Mouse (Mus musculus): ENCODE measurements at regions not wholly inside any gene's neighbourhood (a gene's known extent, or its start where the extent isn't known, plus 50 kb on each side); places are given as distances from the start of the nearest gene placed in this dataset.
"Not testable (repeated sequence)": the region's sequence is repeated elsewhere in the genome, so short reads cannot be mapped to it uniquely, and the experiment has no call there.

DNA sequence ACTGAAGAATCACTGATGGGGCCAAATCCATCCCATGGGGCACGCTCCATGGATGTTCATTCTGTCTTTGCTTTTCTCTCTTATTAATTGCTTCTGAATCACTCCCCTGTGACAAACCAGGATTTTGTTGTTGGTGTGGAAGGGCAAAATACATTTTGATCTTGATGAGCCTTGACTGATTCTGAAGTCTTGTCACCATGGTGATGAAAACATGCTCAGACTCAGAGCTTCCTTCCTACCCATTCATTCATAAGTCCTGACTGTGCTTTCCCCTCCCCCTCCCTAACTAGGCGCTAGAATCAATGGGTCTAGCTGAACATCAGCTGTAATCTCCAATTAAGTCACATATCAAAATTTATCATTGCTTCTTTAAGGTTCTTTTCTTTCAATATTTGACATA is 84.2 kb upstream of the Pou1f1 start:
- no peak for TF ChIP-seq HCFC1 (IDR thresholded peaks at IDR 0.05; ENCODE audit: borderline replicate concordance, insufficient read depth, low read length)
- no peak for TF ChIP-seq ZNF384 (IDR thresholded peaks at IDR 0.05; ENCODE audit: low read depth, low read length)
- TF ChIP-seq ZC3H11A (IDR thresholded peaks at IDR 0.05; ENCODE audit: borderline replicate concordance, low read depth, low read length), result no peak
- Histone ChIP-seq H3K9me3 (ENCODE audit: control insufficient read depth, insufficient read depth, low read depth, low read length) (no peaks in the 10 kb centered on the region), H3K4me1 (ENCODE audit: control insufficient read depth in 2 of 2, insufficient read depth in 2 of 2, low read length in 2 of 2, poor library complexity in 1 of 2) (no peaks in the 10 kb centered on the region), H3K36me3 (ENCODE audit: control insufficient read depth, insufficient read depth, low read length, poor library complexity, severe bottlenecking) (no peaks in the 10 kb centered on the region), H3K4me3 (ENCODE audit: insufficient read depth in 1 of 2, low read depth in 1 of 2, low read length in 2 of 2, poor library complexity in 1 of 2, severe bottlenecking in 1 of 2) (no peak overlapping the region), H3K27ac (ENCODE audit: insufficient read depth, low read depth, low read length, poor library complexity, severe bottlenecking) (no peak overlapping the region), H3K9ac (ENCODE audit: insufficient read depth, low read depth, low read length, poor library complexity, severe bottlenecking) (no peak overlapping the region)
- in situ Hi-C loops (cut with MboI; ENCODE audit: low sequenced_read_pairs in 2 of 2, unreplicated experiment in 2 of 2), result no loop called here
- no peak for DNase-seq (ENCODE audit: low read depth, low spot score)

DNA sequence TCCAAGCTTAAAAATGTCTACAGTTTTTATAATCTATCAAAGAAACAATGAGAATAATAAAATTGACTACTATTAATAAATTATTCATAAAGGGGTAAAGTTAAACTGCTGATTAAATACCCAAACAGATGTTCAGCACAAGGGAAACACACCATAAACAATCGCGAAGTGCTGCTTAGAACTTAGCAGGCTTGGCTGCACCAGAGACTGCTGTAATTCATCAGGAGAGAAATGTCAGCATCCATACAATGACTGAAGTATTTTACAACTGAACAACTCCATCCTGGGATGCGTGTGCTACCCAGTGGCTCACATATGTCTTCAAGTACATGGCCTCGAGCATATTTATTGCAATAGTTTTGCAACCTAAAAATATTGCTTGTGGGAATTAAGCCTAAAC is 78.4 kb upstream of the Pou1f1 start:
- in situ Hi-C loops (cut with MboI; ENCODE audit: low sequenced_read_pairs in 2 of 2, unreplicated experiment in 2 of 2), result no loop called here
- Histone ChIP-seq H3K9me3 (ENCODE audit: control insufficient read depth, insufficient read depth, low read depth, low read length) (no peaks in the 10 kb centered on the region), H3K4me1 (ENCODE audit: control insufficient read depth in 2 of 2, insufficient read depth in 2 of 2, low read length in 2 of 2, poor library complexity in 1 of 2) (no peaks in the 10 kb centered on the region), H3K4me3 (ENCODE audit: insufficient read depth in 1 of 2, low read depth in 1 of 2, low read length in 2 of 2, poor library complexity in 1 of 2, severe bottlenecking in 1 of 2) (no peak overlapping the region), H3K36me3 (ENCODE audit: control insufficient read depth, insufficient read depth, low read length, poor library complexity, severe bottlenecking) (no peaks in the 10 kb centered on the region), H3K9ac (ENCODE audit: insufficient read depth, low read depth, low read length, poor library complexity, severe bottlenecking) (no peak overlapping the region), H3K27ac (ENCODE audit: insufficient read depth, low read depth, low read length, poor library complexity, severe bottlenecking) (no peak overlapping the region)
- TF ChIP-seq ZNF384 (IDR thresholded peaks at IDR 0.05; ENCODE audit: low read depth, low read length), result no peak
- TF ChIP-seq MAFK (IDR thresholded peaks at IDR 0.05; ENCODE audit: insufficient read depth, low read depth, low read length), result no peak
- TF ChIP-seq ZC3H11A (IDR thresholded peaks at IDR 0.05; ENCODE audit: borderline replicate concordance, low read depth, low read length), result no peak
- no peak for TF ChIP-seq HCFC1 (IDR thresholded peaks at IDR 0.05; ENCODE audit: borderline replicate concordance, insufficient read depth, low read length)
- no peak for TF ChIP-seq CHD2 (IDR thresholded peaks at IDR 0.05; ENCODE audit: low read depth, low read length)
- DNase-seq (ENCODE audit: low read depth, low spot score), result no peak

DNA sequence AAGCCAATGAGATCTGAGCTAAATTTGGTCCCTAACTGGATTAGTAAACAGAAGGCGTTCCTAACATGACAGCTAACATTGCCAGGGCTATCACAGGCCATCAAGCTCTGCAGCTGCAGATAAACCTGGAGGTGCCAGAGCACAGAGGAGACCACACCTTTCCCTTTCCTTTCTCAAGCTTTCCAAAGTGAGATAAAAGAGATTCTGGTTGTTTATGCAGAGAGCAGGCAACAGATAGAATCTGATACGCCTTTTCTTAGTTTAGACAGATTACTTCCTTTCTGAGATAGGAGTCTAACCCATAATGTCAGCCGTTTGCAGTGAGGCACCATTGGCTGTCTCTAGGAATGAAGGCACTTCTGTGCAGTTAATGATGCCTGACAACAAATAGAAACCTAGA is 71.5 kb upstream of the Pou1f1 start:
- H3K4me3 ChIP-seq (ENCODE audit: insufficient read depth in 1 of 2, low read depth in 1 of 2, low read length in 2 of 2, poor library complexity in 1 of 2, severe bottlenecking in 1 of 2), result no peak overlapping the region
- H3K36me3 ChIP-seq (ENCODE audit: control insufficient read depth, insufficient read depth, low read length, poor library complexity, severe bottlenecking), result no peaks in the 10 kb centered on the region
- H3K9me3 ChIP-seq (ENCODE audit: control insufficient read depth, insufficient read depth, low read depth, low read length), result no peaks in the 10 kb centered on the region
- H3K9ac ChIP-seq (ENCODE audit: insufficient read depth, low read depth, low read length, poor library complexity, severe bottlenecking), result no peak overlapping the region
- H3K4me1 ChIP-seq (ENCODE audit: control insufficient read depth in 2 of 2, insufficient read depth in 2 of 2, low read length in 2 of 2, poor library complexity in 1 of 2), result no peaks in the 10 kb centered on the region
- in situ Hi-C loops (cut with MboI; ENCODE audit: low sequenced_read_pairs in 2 of 2, unreplicated experiment in 2 of 2), result no loop called here
- H3K27ac ChIP-seq (ENCODE audit: insufficient read depth, low read depth, low read length, poor library complexity, severe bottlenecking), result no peak overlapping the region
- TF ChIP-seq CHD2 (IDR thresholded peaks at IDR 0.05; ENCODE audit: low read depth, low read length) (no peak), ZC3H11A (IDR thresholded peaks at IDR 0.05; ENCODE audit: borderline replicate concordance, low read depth, low read length) (no peak), ZNF384 (IDR thresholded peaks at IDR 0.05; ENCODE audit: low read depth, low read length) (no peak), HCFC1 (IDR thresholded peaks at IDR 0.05; ENCODE audit: borderline replicate concordance, insufficient read depth, low read length) (no peak), MAFK (IDR thresholded peaks at IDR 0.05; ENCODE audit: insufficient read depth, low read depth, low read length) (no peak)
- DNase-seq (ENCODE audit: low read depth, low spot score), result no peak

DNA sequence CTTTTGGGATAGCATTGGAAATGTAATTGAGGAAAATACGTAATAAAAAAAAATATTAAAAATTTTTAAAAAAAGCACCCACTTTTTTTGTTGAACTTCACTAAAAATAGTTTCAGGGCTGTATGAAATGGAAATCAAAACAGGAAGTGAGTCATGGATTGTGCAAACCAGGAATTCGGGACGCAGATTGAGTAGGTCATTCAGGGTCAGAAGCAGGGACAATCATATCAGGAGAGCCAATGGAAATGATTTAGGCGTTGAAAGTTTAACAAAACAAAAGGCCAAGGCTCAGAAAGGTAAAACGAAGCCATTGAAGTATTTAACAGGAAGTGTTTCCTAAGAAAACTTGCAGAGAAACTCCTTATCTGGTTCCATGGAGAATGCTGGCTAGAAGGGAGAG is 69.6 kb upstream of the Pou1f1 start:
- Histone ChIP-seq H3K27ac (ENCODE audit: insufficient read depth, low read depth, low read length, poor library complexity, severe bottlenecking) (no peak overlapping the region), H3K4me1 (ENCODE audit: control insufficient read depth in 2 of 2, insufficient read depth in 2 of 2, low read length in 2 of 2, poor library complexity in 1 of 2) (no peaks in the 10 kb centered on the region), H3K4me3 (ENCODE audit: insufficient read depth in 1 of 2, low read depth in 1 of 2, low read length in 2 of 2, poor library complexity in 1 of 2, severe bottlenecking in 1 of 2) (no peak overlapping the region), H3K9ac (ENCODE audit: insufficient read depth, low read depth, low read length, poor library complexity, severe bottlenecking) (no peak overlapping the region), H3K9me3 (ENCODE audit: control insufficient read depth, insufficient read depth, low read depth, low read length) (no peaks in the 10 kb centered on the region), H3K36me3 (ENCODE audit: control insufficient read depth, insufficient read depth, low read length, poor library complexity, severe bottlenecking) (no peaks in the 10 kb centered on the region)
- TF ChIP-seq MAFK (IDR thresholded peaks at IDR 0.05; ENCODE audit: insufficient read depth, low read depth, low read length) (no peak), ZNF384 (IDR thresholded peaks at IDR 0.05; ENCODE audit: low read depth, low read length) (no peak), CHD2 (IDR thresholded peaks at IDR 0.05; ENCODE audit: low read depth, low read length) (no peak), HCFC1 (IDR thresholded peaks at IDR 0.05; ENCODE audit: borderline replicate concordance, insufficient read depth, low read length) (no peak)
- DNase-seq (ENCODE audit: low read depth, low spot score), result no peak
- in situ Hi-C loops (cut with MboI; ENCODE audit: low sequenced_read_pairs in 2 of 2, unreplicated experiment in 2 of 2), result no loop called here

DNA sequence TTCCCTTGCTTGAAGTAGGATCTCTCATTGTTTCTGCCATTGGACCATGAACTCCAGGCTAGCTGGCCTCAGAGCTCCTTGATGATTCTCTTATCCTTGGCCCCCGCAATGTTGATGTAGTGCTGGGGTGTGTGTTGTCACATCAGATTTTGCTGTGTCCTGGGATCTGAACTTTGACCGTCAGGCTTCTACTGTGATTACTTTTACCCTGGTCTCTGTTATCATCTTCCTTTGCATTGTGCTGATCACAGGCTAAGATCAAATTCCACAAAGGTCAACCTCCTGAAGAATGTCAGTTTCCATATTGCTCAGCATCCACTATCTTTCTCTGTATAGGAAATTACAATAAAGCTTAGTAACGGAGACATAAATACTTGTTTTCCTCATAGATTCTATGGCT is 68.4 kb upstream of the Pou1f1 start:
- no peaks in the 10 kb centered on the region for H3K4me1 ChIP-seq (ENCODE audit: control insufficient read depth in 2 of 2, insufficient read depth in 2 of 2, low read length in 2 of 2, poor library complexity in 1 of 2)
- in situ Hi-C loops (cut with MboI; ENCODE audit: low sequenced_read_pairs in 2 of 2, unreplicated experiment in 2 of 2), result no loop called here
- H3K9me3 ChIP-seq (ENCODE audit: control insufficient read depth, insufficient read depth, low read depth, low read length), result no peaks in the 10 kb centered on the region
- H3K36me3 ChIP-seq (ENCODE audit: control insufficient read depth, insufficient read depth, low read length, poor library complexity, severe bottlenecking), result no peaks in the 10 kb centered on the region
- TF ChIP-seq HCFC1 (IDR thresholded peaks at IDR 0.05; ENCODE audit: borderline replicate concordance, insufficient read depth, low read length) (no peak), ZNF384 (IDR thresholded peaks at IDR 0.05; ENCODE audit: low read depth, low read length) (no peak), MAFK (IDR thresholded peaks at IDR 0.05; ENCODE audit: insufficient read depth, low read depth, low read length) (no peak), CHD2 (IDR thresholded peaks at IDR 0.05; ENCODE audit: low read depth, low read length) (no peak), ZC3H11A (IDR thresholded peaks at IDR 0.05; ENCODE audit: borderline replicate concordance, low read depth, low read length) (no peak)
- H3K4me3 ChIP-seq (ENCODE audit: insufficient read depth in 1 of 2, low read depth in 1 of 2, low read length in 2 of 2, poor library complexity in 1 of 2, severe bottlenecking in 1 of 2), result no peak overlapping the region
- H3K27ac ChIP-seq (ENCODE audit: insufficient read depth, low read depth, low read length, poor library complexity, severe bottlenecking), result no peak overlapping the region
- no peak overlapping the region for H3K9ac ChIP-seq (ENCODE audit: insufficient read depth, low read depth, low read length, poor library complexity, severe bottlenecking)
- no peak for DNase-seq (ENCODE audit: low read depth, low spot score)

DNA sequence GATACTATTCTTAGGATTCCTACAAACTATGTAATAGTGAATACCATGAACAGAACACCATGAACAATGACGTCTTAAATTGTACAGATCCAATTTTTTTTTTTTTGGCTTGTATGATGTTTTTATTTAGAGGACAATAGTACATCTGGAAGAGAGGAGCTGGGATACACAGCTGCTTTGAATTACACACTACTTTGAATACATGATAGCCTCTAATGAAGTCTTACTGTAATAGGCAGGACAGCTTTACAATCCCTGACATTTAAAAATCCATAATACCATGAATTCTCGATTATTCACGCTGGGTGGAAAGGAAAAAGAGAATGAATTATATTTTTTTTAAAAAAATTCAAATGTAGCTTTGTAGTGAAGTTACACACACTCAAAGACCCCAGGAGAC is 63.4 kb upstream of the Pou1f1 start:
- H3K9me3 ChIP-seq (ENCODE audit: control insufficient read depth, insufficient read depth, low read depth, low read length); H3K36me3 ChIP-seq (ENCODE audit: control insufficient read depth, insufficient read depth, low read length, poor library complexity, severe bottlenecking); DNase-seq (ENCODE audit: low read depth, low spot score); H3K9ac ChIP-seq (ENCODE audit: insufficient read depth, low read depth, low read length, poor library complexity, severe bottlenecking); H3K4me3 ChIP-seq (ENCODE audit: insufficient read depth in 1 of 2, low read depth in 1 of 2, low read length in 2 of 2, poor library complexity in 1 of 2, severe bottlenecking in 1 of 2); H3K4me1 ChIP-seq (ENCODE audit: control insufficient read depth in 2 of 2, insufficient read depth in 2 of 2, low read length in 2 of 2, poor library complexity in 1 of 2); H3K27ac ChIP-seq (ENCODE audit: insufficient read depth, low read depth, low read length, poor library complexity, severe bottlenecking); in situ Hi-C loops (cut with MboI; ENCODE audit: low sequenced_read_pairs in 2 of 2, unreplicated experiment in 2 of 2): not testable (repeated sequence)

Data from ES-E14 (cell line).